Mouse (Mus musculus): ENCODE measurements around the gene Rtn4rl1. TPM values are rescaled to one million over a fixed set of nuclear protein-coding genes. Genes with fewer than 3 reads are reported as not detected.
A peak's percentile ranks its signal among the peaks of the same experiment; 100 is the strongest.

Rtn4rl1 gene
- total and polyA plus RNA-seq, 2 experiments from 2014 or later = 11.0 to 15.6 TPM

DNA sequence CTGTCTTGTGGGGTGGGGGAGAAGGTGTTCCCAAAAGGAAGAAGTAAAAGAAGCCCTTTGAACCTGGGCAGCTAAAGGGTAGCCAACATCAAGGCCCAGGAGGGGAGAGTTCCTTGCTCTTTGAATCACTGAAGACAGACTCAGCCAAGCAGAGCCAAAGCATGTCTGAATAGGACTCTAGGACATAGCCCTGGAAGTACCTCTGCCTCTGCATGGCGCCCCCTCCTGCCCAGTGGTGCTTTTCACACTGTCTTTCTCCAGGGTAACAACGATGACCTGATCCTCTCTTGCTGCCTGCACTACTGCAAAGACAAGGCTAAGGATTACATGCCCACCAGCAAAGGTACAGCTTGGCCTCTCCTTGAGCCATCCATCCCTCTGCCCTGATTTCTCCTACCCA lies 34.0 kb upstream of the Rtn4rl1 start:
- ATAC-seq = no peak
- 65% methylated on average over 2 of the region's 2 CpGs for WGBS
- H3K9ac ChIP-seq = no peak overlapping the region
- TF ChIP-seq CTCF (IDR thresholded peaks at IDR 0.05; ENCODE audit: low read depth) = peak; percentile 44; the same call in 1 of the 2 replicates
- no peak overlapping the region for H3K27ac ChIP-seq (ENCODE audit: low read depth, low read length)
- H3K27me3 ChIP-seq (ENCODE audit: insufficient read depth, low read length) = peaks cover 14% of the 10 kb centered on the region; the same call in 1 of the 2 replicates
- H3K4me3 ChIP-seq (ENCODE audit: low read depth, low read length) = no peak overlapping the region
- no peaks in the 10 kb centered on the region for H3K4me1 ChIP-seq (ENCODE audit: insufficient read depth)
- H3K4me2 ChIP-seq (ENCODE audit: low read depth) = no peak overlapping the region
- DNase-seq = no peak
- H3K36me3 ChIP-seq (ENCODE audit: insufficient read depth) = peaks cover 38% of the 10 kb centered on the region
- no peaks in the 10 kb centered on the region for H3K9me3 ChIP-seq (ENCODE audit: low read length)

DNA sequence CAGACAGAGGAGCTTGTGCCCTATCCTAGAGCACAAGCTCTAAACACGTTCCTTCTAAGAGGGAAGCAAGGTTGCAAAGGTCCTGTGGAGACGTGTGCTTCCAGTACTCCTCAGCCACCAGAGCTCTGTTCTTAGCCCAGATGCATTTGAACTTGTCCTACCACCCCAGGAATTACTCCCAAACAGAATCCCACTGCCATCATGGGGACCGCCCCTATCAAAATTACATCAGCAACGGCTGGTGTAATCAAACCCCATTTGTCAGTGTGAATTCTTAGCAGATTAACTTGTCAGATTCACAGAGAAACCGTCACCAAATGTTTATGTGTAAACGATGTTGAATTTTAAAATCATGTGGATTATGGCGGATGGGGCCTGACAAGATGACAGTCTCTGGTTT lies 32.6 kb upstream of the Rtn4rl1 start:
- Histone ChIP-seq H3K36me3 (ENCODE audit: insufficient read depth) (peaks cover 35% of the 10 kb centered on the region), H3K27me3 (ENCODE audit: insufficient read depth, low read length) (peaks cover 27% of the 10 kb centered on the region)

DNA sequence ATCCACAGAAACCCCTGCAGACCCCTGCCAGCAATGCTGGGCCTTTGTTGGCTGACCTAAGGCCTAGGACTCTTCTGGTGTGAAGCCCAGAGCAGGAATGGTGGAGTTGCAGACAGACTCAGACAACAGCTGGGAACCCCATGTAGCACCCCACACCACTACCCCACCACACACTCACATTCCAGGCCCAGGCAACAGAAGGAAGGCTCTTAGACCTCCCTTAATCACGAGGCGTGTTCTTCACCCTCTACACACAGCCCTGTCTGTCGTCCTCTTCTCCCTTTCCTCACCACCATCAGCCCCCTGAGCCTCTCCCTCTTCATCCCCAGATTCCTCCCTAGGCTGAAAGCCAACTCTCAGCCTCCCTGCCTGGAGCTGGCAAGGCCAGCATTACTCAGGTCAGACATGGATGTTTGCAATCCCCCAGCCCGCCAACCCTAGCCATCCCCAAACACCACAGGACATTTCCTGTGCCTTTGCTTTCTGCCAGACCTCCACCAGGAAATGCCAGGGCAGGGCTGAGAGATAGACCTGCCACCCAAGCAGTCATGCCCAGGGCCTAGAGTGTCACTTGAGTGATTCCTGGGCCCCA lies 32.1 kb upstream of the Rtn4rl1 start:
- peaks cover 31% of the 10 kb centered on the region for H3K27me3 ChIP-seq (ENCODE audit: insufficient read depth, low read length)
- H3K9ac ChIP-seq = no peak overlapping the region
- H3K4me3 ChIP-seq (ENCODE audit: low read depth, low read length) = no peak overlapping the region
- no peak for TF ChIP-seq CTCF (IDR thresholded peaks at IDR 0.05; ENCODE audit: low read depth)
- 60% methylated on average over 4 of the region's 4 CpGs for WGBS
- no peaks in the 10 kb centered on the region for H3K4me1 ChIP-seq (ENCODE audit: insufficient read depth)
- no peaks in the 10 kb centered on the region for H3K9me3 ChIP-seq (ENCODE audit: low read length)
- no peak overlapping the region for H3K27ac ChIP-seq (ENCODE audit: low read depth, low read length)
- ATAC-seq = no peak
- no peak for DNase-seq
- H3K4me2 ChIP-seq (ENCODE audit: low read depth) = no peak overlapping the region
- H3K36me3 ChIP-seq (ENCODE audit: insufficient read depth) = peaks cover 32% of the 10 kb centered on the region

More for the DNA sequence above, 32.6 kb upstream of the Rtn4rl1 start:
- WGBS = 74% methylated on average over 7 of the region's 7 CpGs
- H3K9ac ChIP-seq = no peak overlapping the region
- no peaks in the 10 kb centered on the region for H3K9me3 ChIP-seq (ENCODE audit: low read length)
- DNase-seq (no peak), ATAC-seq (no peak)
- H3K4me1 ChIP-seq (ENCODE audit: insufficient read depth) = no peaks in the 10 kb centered on the region
- TF ChIP-seq CTCF (IDR thresholded peaks at IDR 0.05; ENCODE audit: low read depth) = no peak
- no peak overlapping the region for H3K4me3 ChIP-seq (ENCODE audit: low read depth, low read length)
- H3K27ac ChIP-seq (ENCODE audit: low read depth, low read length) = no peak overlapping the region
- no peak overlapping the region for H3K4me2 ChIP-seq (ENCODE audit: low read depth)

DNA sequence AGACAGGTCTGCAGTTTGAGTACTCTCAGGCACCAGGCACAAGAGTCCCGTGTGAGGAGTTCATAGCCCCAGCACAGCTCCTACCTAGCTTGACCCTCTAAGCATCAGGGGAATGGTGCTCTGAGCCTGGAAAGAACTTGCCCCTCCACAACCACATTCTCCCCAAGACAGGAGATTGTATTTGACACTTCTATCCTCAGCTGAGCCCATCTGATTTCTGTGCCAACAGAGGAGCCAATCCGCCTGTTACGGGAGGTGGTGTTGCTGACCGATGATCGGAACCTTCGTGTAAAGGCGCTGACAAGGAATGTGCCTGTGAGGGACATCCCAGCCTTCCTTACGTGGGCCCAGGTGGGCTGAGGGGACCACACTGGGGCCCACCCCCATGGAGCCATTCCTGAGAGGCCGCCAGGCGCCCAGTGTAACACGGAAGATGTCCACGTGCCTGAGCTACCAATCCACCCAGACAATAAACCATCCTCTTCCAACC lies 30.9 kb upstream of the Rtn4rl1 start:
- no peak overlapping the region for H3K4me3 ChIP-seq (ENCODE audit: low read depth, low read length)
- peaks cover 28% of the 10 kb centered on the region for H3K36me3 ChIP-seq (ENCODE audit: insufficient read depth)
- peaks cover 35% of the 10 kb centered on the region for H3K27me3 ChIP-seq (ENCODE audit: insufficient read depth, low read length)
- no peak overlapping the region for H3K27ac ChIP-seq (ENCODE audit: low read depth, low read length)
- DNase-seq = no peak
- no peak overlapping the region for H3K9ac ChIP-seq
- no peak for TF ChIP-seq CTCF (IDR thresholded peaks at IDR 0.05; ENCODE audit: low read depth)
- no peak for ATAC-seq
- no peaks in the 10 kb centered on the region for H3K4me1 ChIP-seq (ENCODE audit: insufficient read depth)
- no peaks in the 10 kb centered on the region for H3K9me3 ChIP-seq (ENCODE audit: low read length)
- no peak overlapping the region for H3K4me2 ChIP-seq (ENCODE audit: low read depth)
- 93% methylated on average over 12 of the region's 12 CpGs for WGBS

DNA sequence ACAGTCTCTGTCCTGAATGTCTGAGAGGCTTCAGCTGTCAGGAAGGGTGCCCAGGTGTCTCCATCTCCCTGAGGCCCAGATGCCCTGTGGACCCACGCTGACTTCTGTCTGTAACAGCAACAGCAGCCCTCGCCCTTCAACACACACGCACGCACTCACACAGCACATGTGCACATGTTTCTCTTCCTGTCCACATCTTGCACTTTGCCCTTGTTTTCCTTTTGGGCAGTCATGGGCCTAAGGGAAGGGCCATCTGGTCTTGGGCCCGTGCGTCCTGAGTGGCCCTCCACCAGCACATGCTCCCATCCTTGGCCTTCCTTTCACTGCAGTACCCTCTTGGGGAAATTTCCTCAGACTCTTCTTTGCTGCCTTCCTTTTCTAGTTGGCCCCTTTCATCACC lies 30.2 kb upstream of the Rtn4rl1 start:
- Histone ChIP-seq H3K27me3 (ENCODE audit: insufficient read depth, low read length) (peaks cover 43% of the 10 kb centered on the region), H3K36me3 (ENCODE audit: insufficient read depth) (peaks cover 28% of the 10 kb centered on the region), H3K4me2 (ENCODE audit: low read depth) (no peak overlapping the region), H3K27ac (ENCODE audit: low read depth, low read length) (no peak overlapping the region), H3K4me1 (ENCODE audit: insufficient read depth) (no peaks in the 10 kb centered on the region), H3K9ac (no peak overlapping the region), H3K4me3 (ENCODE audit: low read depth, low read length) (no peak overlapping the region), H3K9me3 (ENCODE audit: low read length) (no peaks in the 10 kb centered on the region)
- ATAC-seq = no peak
- DNase-seq = no peak
- no peak for TF ChIP-seq CTCF (IDR thresholded peaks at IDR 0.05; ENCODE audit: low read depth)
- 91% methylated on average over 6 of the region's 6 CpGs for whole genome bisulfite sequencing

DNA sequence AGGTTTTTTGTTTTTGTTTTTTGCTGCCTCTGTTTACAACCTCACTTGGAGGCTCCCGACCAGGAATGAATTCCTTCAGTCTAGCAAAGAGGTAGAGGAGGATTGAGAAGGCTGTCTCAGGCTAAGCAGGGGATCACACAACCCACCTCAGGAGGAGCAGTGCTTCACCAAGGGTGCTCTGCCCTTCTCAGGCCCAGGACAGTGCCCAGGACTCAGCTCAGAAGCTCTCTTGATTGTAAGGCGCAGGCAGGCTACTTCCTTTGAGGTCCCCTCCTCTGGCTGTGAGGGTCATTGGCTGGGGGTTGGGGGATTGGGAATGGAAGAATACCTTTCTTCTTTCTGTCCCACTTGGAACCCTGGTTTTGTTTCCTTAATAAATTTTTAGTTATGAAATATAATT lies 29.5 kb upstream of the Rtn4rl1 start:
- no peak overlapping the region for H3K27ac ChIP-seq (ENCODE audit: low read depth, low read length)
- H3K27me3 ChIP-seq (ENCODE audit: insufficient read depth, low read length) = peaks cover 48% of the 10 kb centered on the region
- WGBS = 70% methylated on average over 2 of the region's 2 CpGs
- no peaks in the 10 kb centered on the region for H3K9me3 ChIP-seq (ENCODE audit: low read length)
- TF ChIP-seq CTCF (IDR thresholded peaks at IDR 0.05; ENCODE audit: low read depth) = no peak
- no peak overlapping the region for H3K4me3 ChIP-seq (ENCODE audit: low read depth, low read length)
- ATAC-seq (no peak), DNase-seq (no peak)
- 0 out of 2 replicates have a peak, but pooled peaks cover 4% of the 10 kb centered on the region for H3K4me1 ChIP-seq (ENCODE audit: insufficient read depth)
- no peak overlapping the region for H3K9ac ChIP-seq
- no peak overlapping the region for H3K4me2 ChIP-seq (ENCODE audit: low read depth)
- peaks cover 28% of the 10 kb centered on the region for H3K36me3 ChIP-seq (ENCODE audit: insufficient read depth)

DNA sequence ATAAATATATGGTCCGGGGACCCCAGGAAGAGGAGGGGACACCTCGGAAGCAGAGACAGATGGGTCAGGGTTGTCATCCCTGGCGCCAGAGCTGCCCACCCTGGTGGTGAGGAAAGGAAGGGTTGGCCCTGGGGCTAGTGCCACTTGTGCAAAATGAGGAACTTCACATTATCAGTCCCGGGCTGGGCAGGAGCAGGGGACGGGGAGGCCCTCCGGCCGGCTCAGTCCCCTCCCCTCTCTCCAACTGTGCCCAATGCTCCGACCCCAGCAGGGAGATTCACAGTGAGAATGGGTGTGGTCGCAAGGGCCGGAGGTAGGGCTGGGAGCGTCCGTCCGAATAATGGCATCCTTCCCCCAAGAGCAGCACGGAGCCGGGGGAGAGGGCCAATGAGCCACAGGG lies 28.8 kb upstream of the Rtn4rl1 start:
- Histone ChIP-seq H3K36me3 (ENCODE audit: insufficient read depth) (peaks cover 27% of the 10 kb centered on the region), H3K9me3 (ENCODE audit: low read length) (no peaks in the 10 kb centered on the region), H3K4me3 (ENCODE audit: low read depth, low read length) (no peak overlapping the region), H3K4me2 (ENCODE audit: low read depth) (peak overlapping the region; percentile 81; the same call in 1 of the 2 replicates), H3K4me1 (ENCODE audit: insufficient read depth) (0 out of 2 replicates have a peak, but pooled peaks cover 4% of the 10 kb centered on the region), H3K27ac (ENCODE audit: low read depth, low read length) (no peak overlapping the region), H3K9ac (no peak overlapping the region), H3K27me3 (ENCODE audit: insufficient read depth, low read length) (peaks cover 51% of the 10 kb centered on the region)
- WGBS = 21% methylated on average over 15 of the region's 15 CpGs
- ATAC-seq = no peak
- DNase-seq = no peak
- no peak for TF ChIP-seq CTCF (IDR thresholded peaks at IDR 0.05; ENCODE audit: low read depth)

Measured in forebrain, postnatal 0 days (tissue).